Mouse (Mus musculus): ENCODE data around the gene Rhob. TPM values are rescaled to one million over a fixed set of nuclear protein-coding genes. Genes with fewer than 3 reads are reported as not detected.
"Not testable (repeated sequence)": the region's sequence is repeated elsewhere in the genome, so short reads cannot be mapped to it uniquely, and the experiment has no call there.

Gene Rhob
- polyA plus RNA-seq, 1 experiment from 2014 or later = 40.8 TPM

GRCm38 (mm10) chr12:8465680-8466079 lies 34.1 kb downstream of the Rhob start:
- Histone ChIP-seq H3K9me3 (no peaks in the 10 kb centered on the region), H3K4me3 (no peak overlapping the region), H3K9ac (no peak overlapping the region), H3K36me3 (no peaks in the 10 kb centered on the region), H3K27ac (no peak overlapping the region), H3K4me2 (replicated peaks) (no peak overlapping the region), H3K4me1 (peaks cover 8% of the 10 kb centered on the region; the same call in 1 of the 2 replicates), H3K27me3 (no peaks in the 10 kb centered on the region)
- 84% methylated on average over 3 of the region's 3 CpGs for WGBS
- no peak for ATAC-seq (ENCODE audit: low FRiP score, low read depth)

GRCm38 (mm10) chr12:8464961-8465360 lies 34.8 kb downstream of the Rhob start:
- no peak overlapping the region for H3K4me2 ChIP-seq (replicated peaks)
- no peak overlapping the region for H3K9ac ChIP-seq
- no peaks in the 10 kb centered on the region for H3K9me3 ChIP-seq
- H3K27me3 ChIP-seq = no peaks in the 10 kb centered on the region
- peaks cover 8% of the 10 kb centered on the region; the same call in 1 of the 2 replicates for H3K4me1 ChIP-seq
- H3K4me3 ChIP-seq = no peak overlapping the region
- no peak for ATAC-seq (ENCODE audit: low FRiP score, low read depth)
- H3K27ac ChIP-seq = no peak overlapping the region
- WGBS = 80% methylated on average over 5 of the region's 5 CpGs
- H3K36me3 ChIP-seq = no peaks in the 10 kb centered on the region

- Histone ChIP-seq H3K27ac (no peak overlapping the region), H3K27me3 (no peaks in the 10 kb centered on the region), H3K9me3 (no peaks in the 10 kb centered on the region), H3K4me3 (no peak overlapping the region), H3K4me2 (replicated peaks) (no peak overlapping the region), H3K9ac (no peak overlapping the region), H3K4me1 (peaks cover 8% of the 10 kb centered on the region; the same call in 1 of the 2 replicates), H3K36me3 (no peaks in the 10 kb centered on the region)
- 57% methylated on average over 3 of the region's 3 CpGs for WGBS
- no peak for ATAC-seq (ENCODE audit: low FRiP score, low read depth)
Observed at GRCm38 (mm10) chr12:8463599-8464160, 36.1 kb downstream of the Rhob start.

GRCm38 (mm10) chr12:8462533-8462932 lies 37.3 kb downstream of the Rhob start:
- Histone ChIP-seq H3K36me3 (no peaks in the 10 kb centered on the region), H3K4me1 (peaks cover 4% of the 10 kb centered on the region; the same call in 1 of the 2 replicates), H3K9ac (no peak overlapping the region), H3K4me3 (no peak overlapping the region), H3K9me3 (no peaks in the 10 kb centered on the region), H3K27me3 (no peaks in the 10 kb centered on the region), H3K4me2 (replicated peaks) (no peak overlapping the region), H3K27ac (no peak overlapping the region)
- WGBS = 79% methylated on average over 5 of the region's 5 CpGs
- ATAC-seq (ENCODE audit: low FRiP score, low read depth) = no peak

- not testable (repeated sequence) for H3K27me3 ChIP-seq; H3K36me3 ChIP-seq; H3K9me3 ChIP-seq; ATAC-seq (ENCODE audit: low FRiP score, low read depth); H3K4me2 ChIP-seq (replicated peaks); H3K27ac ChIP-seq; H3K4me1 ChIP-seq; H3K4me3 ChIP-seq; H3K9ac ChIP-seq
- WGBS = 95% methylated on average over 8 of the region's 8 CpGs
Observed at GRCm38 (mm10) chr12:8461575-8461974, 38.2 kb downstream of the Rhob start.

GRCm38 (mm10) chr12:8458400-8458799 lies 41.4 kb downstream of the Rhob start:
- H3K4me2 ChIP-seq (replicated peaks) = no peak overlapping the region
- no peaks in the 10 kb centered on the region for H3K27me3 ChIP-seq
- peaks cover 8% of the 10 kb centered on the region for H3K4me1 ChIP-seq
- no peak overlapping the region for H3K9ac ChIP-seq
- no peaks in the 10 kb centered on the region for H3K36me3 ChIP-seq
- no peak for ATAC-seq (ENCODE audit: low FRiP score, low read depth)
- no peaks in the 10 kb centered on the region for H3K9me3 ChIP-seq
- H3K4me3 ChIP-seq = no peak overlapping the region
- 78% methylated on average over 8 of the region's 8 CpGs for whole genome bisulfite sequencing
- no peak overlapping the region for H3K27ac ChIP-seq

GRCm38 (mm10) chr12:8457052-8457451 lies 42.8 kb downstream of the Rhob start:
- H3K4me2 ChIP-seq (replicated peaks) = no peak overlapping the region

GRCm38 (mm10) chr12:8455046-8455445 lies 44.8 kb downstream of the Rhob start:
- 47% methylated on average over 2 of the region's 2 CpGs for WGBS
- Histone ChIP-seq H3K36me3 (no peaks in the 10 kb centered on the region), H3K9ac (no peak overlapping the region), H3K27ac (no peak overlapping the region), H3K4me1 (peaks cover 16% of the 10 kb centered on the region), H3K4me3 (no peak overlapping the region), H3K4me2 (replicated peaks) (no peak overlapping the region), H3K9me3 (no peaks in the 10 kb centered on the region), H3K27me3 (no peaks in the 10 kb centered on the region)
- ATAC-seq (ENCODE audit: low FRiP score, low read depth) = no peak

More at GRCm38 (mm10) chr12:8457052-8457451, 42.8 kb downstream of the Rhob start:
- 48% methylated on average over 5 of the region's 5 CpGs for WGBS
- Histone ChIP-seq H3K4me1 (peaks cover 10% of the 10 kb centered on the region), H3K9ac (no peak overlapping the region), H3K27ac (no peak overlapping the region), H3K27me3 (no peaks in the 10 kb centered on the region), H3K9me3 (no peaks in the 10 kb centered on the region), H3K36me3 (no peaks in the 10 kb centered on the region), H3K4me3 (no peak overlapping the region)
- ATAC-seq (ENCODE audit: low FRiP score, low read depth) = no peak; the same call in 1 of the 2 replicates

- WGBS = 78% methylated on average over 3 of the region's 3 CpGs
Observed at GRCm38 (mm10) chr12:8454487-8454886, 45.3 kb downstream of the Rhob start.

GRCm38 (mm10) chr12:8452766-8453621 lies 46.8 kb downstream of the Rhob start:
- Histone ChIP-seq H3K9me3 (no peaks in the 10 kb centered on the region), H3K4me2 (replicated peaks) (no peak overlapping the region), H3K27ac (no peak overlapping the region), H3K36me3 (no peaks in the 10 kb centered on the region), H3K9ac (no peak overlapping the region), H3K4me1 (peaks cover 16% of the 10 kb centered on the region), H3K27me3 (no peaks in the 10 kb centered on the region), H3K4me3 (no peak overlapping the region)
- ATAC-seq (ENCODE audit: low FRiP score, low read depth) = no peak
- WGBS = 82% methylated on average over 7 of the region's 7 CpGs

More at GRCm38 (mm10) chr12:8454487-8454886, 45.3 kb downstream of the Rhob start:
- no peaks in the 10 kb centered on the region for H3K9me3 ChIP-seq
- no peaks in the 10 kb centered on the region for H3K36me3 ChIP-seq
- H3K9ac ChIP-seq = no peak overlapping the region
- peaks cover 16% of the 10 kb centered on the region for H3K4me1 ChIP-seq
- H3K4me2 ChIP-seq (replicated peaks) = no peak overlapping the region
- ATAC-seq (ENCODE audit: low FRiP score, low read depth) = no peak
- H3K4me3 ChIP-seq = no peak overlapping the region
- H3K27me3 ChIP-seq = no peaks in the 10 kb centered on the region
- H3K27ac ChIP-seq = no peak overlapping the region

- H3K9ac ChIP-seq = no peak overlapping the region
- H3K27me3 ChIP-seq = no peaks in the 10 kb centered on the region
- no peak for ATAC-seq (ENCODE audit: low FRiP score, low read depth)
- H3K36me3 ChIP-seq = no peaks in the 10 kb centered on the region
- H3K4me2 ChIP-seq (replicated peaks) = no peak overlapping the region
- no peak overlapping the region for H3K27ac ChIP-seq
- H3K4me1 ChIP-seq = peaks cover 10% of the 10 kb centered on the region; the same call in 1 of the 2 replicates
- no peak overlapping the region for H3K4me3 ChIP-seq
- H3K9me3 ChIP-seq = no peaks in the 10 kb centered on the region
- 43% methylated on average over 7 of the region's 7 CpGs for WGBS
Observed at GRCm38 (mm10) chr12:8451571-8452485, 48.0 kb downstream of the Rhob start.

GRCm38 (mm10) chr12:8450639-8451038 lies 49.2 kb downstream of the Rhob start:
- no peak overlapping the region for H3K27ac ChIP-seq
- H3K9ac ChIP-seq = no peak overlapping the region
- WGBS = 71% methylated on average over 6 of the region's 6 CpGs
- no peak overlapping the region for H3K4me2 ChIP-seq (replicated peaks)
- no peaks in the 10 kb centered on the region for H3K9me3 ChIP-seq
- no peak for ATAC-seq (ENCODE audit: low FRiP score, low read depth)
- H3K27me3 ChIP-seq = no peaks in the 10 kb centered on the region
- no peaks in the 10 kb centered on the region for H3K36me3 ChIP-seq
- 0 out of 2 replicates have a peak, but pooled peaks cover 8% of the 10 kb centered on the region for H3K4me1 ChIP-seq
- H3K4me3 ChIP-seq = no peak overlapping the region

Data from limb, embryonic 13.5 days (tissue).